Mouse (Mus musculus) midbrain, embryonic 10.5 days (tissue): ENCODE measurements around the gene Dek. TPM values are rescaled to one million over a fixed set of nuclear protein-coding genes. Genes with fewer than 3 reads are reported as not detected.
A peak's percentile ranks its signal among the peaks of the same experiment; 100 is the strongest.

Source experiments
- DNase-seq: peaks from one replicate; pipeline ENCODE4 v3.0.0-alpha.2; 2017; ENCODE audit warnings: low spot score
- H3K27ac ChIP-seq: fragments of 300-500 bp; sonication (generic); replicated peaks from 2 replicates; pipeline ENCODE4 v1.5.1; 2016; ENCODE audit warnings: mild to moderate bottlenecking
- H3K27me3 ChIP-seq: fragments of 300-500 bp; sonication (generic); 2 replicates; pipeline ENCODE4 v1.6.1; 2016; ENCODE audit warnings: low read depth, mild to moderate bottlenecking; ENCODE audit not compliant: poor library complexity, severe bottlenecking
- H3K36me3 ChIP-seq: fragments of 300-500 bp; sonication (generic); 2 replicates; pipeline ENCODE4 v1.6.1; 2016; ENCODE audit warnings: mild to moderate bottlenecking, moderate library complexity
- H3K4me1 ChIP-seq: fragments of 300-500 bp; sonication (generic); 2 replicates; pipeline ENCODE4 v1.6.1; 2016
- H3K4me3 ChIP-seq: fragments of 300-500 bp; sonication (generic); 2 replicates; pipeline ENCODE4 v1.5.1; 2016; ENCODE audit warnings: mild to moderate bottlenecking, moderate library complexity
- H3K9me3 ChIP-seq: fragments of 300-500 bp; sonication (generic); replicated peaks from 2 replicates; pipeline ENCODE4 v1.6.1; 2016; ENCODE audit warnings: mild to moderate bottlenecking
- WGBS: fragments of 180-500 bp; shearing (Covaris S2); methylation state at CpG from one replicate; pipeline ENCODE4 v1.1.7; 2016; 5-methylcytosine and 5-hydroxymethylcytosine counted together
- polyA plus RNA-seq: library from polyadenylated mRNA; unstranded; fragments of >200 nt; fragmentation: Nextera tagmentation; extraction: Ambion mirVana; gene quantifications from 2 replicates; pipeline ENCODE4 v1.2.1, GENCODE M21; 2016

Gene Dek
- 346 and 382 TPM in 2 replicates for polyA plus RNA-seq

GRCm38 (mm10) chr13:47105711-47106579, at the start of gene Dek:
Gene Dek, minus strand, starts transcription at chr13:47106201.
- Histone ChIP-seq H3K27ac (peak within 1 kb of the TSS; percentile 100), H3K4me3 (peak within 1 kb of the TSS; percentile 99), H3K9me3 (no peaks in the 10 kb centered on the region), H3K4me1 (peaks cover 32% of the 10 kb centered on the region), H3K36me3 (peaks cover 31% of the 10 kb centered on the region), H3K27me3 (0 out of 2 replicates have a peak, but pooled peaks cover 3% of the 10 kb centered on the region)
- peak; percentile 93 for DNase-seq
- under 1% methylated on average over 120 of the region's 129 CpGs for WGBS

GRCm38 (mm10) chr13:47154866-47155265, 48.9 kb upstream of the Dek start:
- Histone ChIP-seq H3K4me1 (peaks cover 15% of the 10 kb centered on the region), H3K9me3 (no peaks in the 10 kb centered on the region), H3K27ac (peak overlapping the region; percentile 50; the same call in 1 of the 2 replicates), H3K36me3 (no peaks in the 10 kb centered on the region), H3K4me3 (no peak overlapping the region), H3K27me3 (no peaks in the 10 kb centered on the region)
- 78% methylated on average over 4 of the region's 4 CpGs for WGBS
- no peak for DNase-seq

GRCm38 (mm10) chr13:47153206-47153605, 47.2 kb upstream of the Dek start:
- Histone ChIP-seq H3K36me3 (no peaks in the 10 kb centered on the region), H3K27me3 (no peaks in the 10 kb centered on the region), H3K4me3 (no peak overlapping the region), H3K9me3 (no peaks in the 10 kb centered on the region), H3K27ac (no peak overlapping the region), H3K4me1 (peaks cover 21% of the 10 kb centered on the region)
- WGBS, result 80% methylated on average over 5 of the region's 5 CpGs
- no peak for DNase-seq

- Histone ChIP-seq H3K4me1 (peaks cover 23% of the 10 kb centered on the region), H3K4me3 (no peak overlapping the region), H3K27ac (no peak overlapping the region), H3K36me3 (no peaks in the 10 kb centered on the region), H3K9me3 (no peaks in the 10 kb centered on the region), H3K27me3 (no peaks in the 10 kb centered on the region)
- DNase-seq, result peak; percentile 43
- 35% methylated on average over 7 of the region's 7 CpGs for WGBS
Measured at GRCm38 (mm10) chr13:47152390-47152789, 46.4 kb upstream of the Dek start.

GRCm38 (mm10) chr13:47151060-47151459, 45.1 kb upstream of the Dek start:
- Histone ChIP-seq H3K4me3 (no peak overlapping the region), H3K4me1 (peaks cover 14% of the 10 kb centered on the region), H3K27ac (no peak overlapping the region), H3K27me3 (no peaks in the 10 kb centered on the region), H3K36me3 (no peaks in the 10 kb centered on the region), H3K9me3 (no peaks in the 10 kb centered on the region)
- DNase-seq, result no peak
- 96% methylated on average over 14 of the region's 14 CpGs for WGBS

- WGBS, result 91% methylated on average over 10 of the region's 10 CpGs
- Histone ChIP-seq H3K27me3 (no peaks in the 10 kb centered on the region), H3K4me1 (peaks cover 14% of the 10 kb centered on the region), H3K9me3 (no peaks in the 10 kb centered on the region), H3K27ac (no peak overlapping the region), H3K36me3 (no peaks in the 10 kb centered on the region), H3K4me3 (no peak overlapping the region)
- DNase-seq, result no peak
Measured at GRCm38 (mm10) chr13:47149993-47150392, 44.0 kb upstream of the Dek start.

GRCm38 (mm10) chr13:47148573-47148972, 42.6 kb upstream of the Dek start:
- Histone ChIP-seq H3K9me3 (no peaks in the 10 kb centered on the region), H3K36me3 (no peaks in the 10 kb centered on the region), H3K4me3 (no peak overlapping the region), H3K27me3 (no peaks in the 10 kb centered on the region), H3K27ac (no peak overlapping the region), H3K4me1 (peaks cover 8% of the 10 kb centered on the region)
- 74% methylated on average over 11 of the region's 11 CpGs for WGBS
- DNase-seq, result no peak

GRCm38 (mm10) chr13:47146388-47146787, 40.4 kb upstream of the Dek start:
- H3K36me3 ChIP-seq, result no peaks in the 10 kb centered on the region
- peaks cover 8% of the 10 kb centered on the region for H3K4me1 ChIP-seq
- no peaks in the 10 kb centered on the region for H3K27me3 ChIP-seq
- no peak overlapping the region for H3K4me3 ChIP-seq
- WGBS, result 87% methylated on average over 7 of the region's 7 CpGs
- H3K9me3 ChIP-seq, result no peaks in the 10 kb centered on the region
- no peak for DNase-seq
- no peak overlapping the region for H3K27ac ChIP-seq

GRCm38 (mm10) chr13:47145939-47146338, 39.9 kb upstream of the Dek start:
- DNase-seq, result no peak
- H3K9me3 ChIP-seq, result no peaks in the 10 kb centered on the region; the same call in 1 of the 2 replicates
- no peak overlapping the region for H3K4me3 ChIP-seq
- no peak overlapping the region for H3K27ac ChIP-seq
- 80% methylated on average over 9 of the region's 9 CpGs for WGBS
- no peaks in the 10 kb centered on the region for H3K36me3 ChIP-seq
- H3K27me3 ChIP-seq, result no peaks in the 10 kb centered on the region
- H3K4me1 ChIP-seq, result peaks cover 8% of the 10 kb centered on the region

- peaks cover 6% of the 10 kb centered on the region; the same call in 1 of the 2 replicates for H3K9me3 ChIP-seq
- H3K36me3 ChIP-seq, result no peaks in the 10 kb centered on the region
- H3K27me3 ChIP-seq, result no peaks in the 10 kb centered on the region
- no peak overlapping the region for H3K4me3 ChIP-seq
- DNase-seq, result no peak
- H3K4me1 ChIP-seq, result no peaks in the 10 kb centered on the region
- 84% methylated on average over 6 of the region's 6 CpGs for WGBS
- no peak overlapping the region for H3K27ac ChIP-seq
Measured at GRCm38 (mm10) chr13:47142764-47143163, 36.8 kb upstream of the Dek start.

GRCm38 (mm10) chr13:47135741-47136140, 29.7 kb upstream of the Dek start:
- Histone ChIP-seq H3K36me3 (no peaks in the 10 kb centered on the region), H3K9me3 (peaks cover 6% of the 10 kb centered on the region), H3K27me3 (no peaks in the 10 kb centered on the region), H3K4me1 (no peaks in the 10 kb centered on the region), H3K4me3 (no peak overlapping the region), H3K27ac (no peak overlapping the region)
- WGBS, result 93% methylated on average over 7 of the region's 7 CpGs
- DNase-seq, result no peak

GRCm38 (mm10) chr13:47134836-47135235, 28.8 kb upstream of the Dek start:
- Histone ChIP-seq H3K36me3 (no peaks in the 10 kb centered on the region), H3K9me3 (peaks cover 6% of the 10 kb centered on the region), H3K27ac (no peak overlapping the region), H3K4me1 (no peaks in the 10 kb centered on the region), H3K27me3 (no peaks in the 10 kb centered on the region), H3K4me3 (no peak overlapping the region)
- no peak for DNase-seq
- 96% methylated on average over 7 of the region's 7 CpGs for WGBS

GRCm38 (mm10) chr13:47133058-47133457, 27.1 kb upstream of the Dek start:
- Histone ChIP-seq H3K4me3 (no peak overlapping the region), H3K27ac (no peak overlapping the region)
- 93% methylated on average over 8 of the region's 8 CpGs for WGBS

More at GRCm38 (mm10) chr13:47133058-47133457, 27.1 kb upstream of the Dek start:
- Histone ChIP-seq H3K4me1 (peaks cover 4% of the 10 kb centered on the region), H3K27me3 (no peaks in the 10 kb centered on the region), H3K36me3 (no peaks in the 10 kb centered on the region), H3K9me3 (no peaks in the 10 kb centered on the region; the same call in 1 of the 2 replicates)
- no peak for DNase-seq
